8 mouse cellular contexts compared by ENCODE assay signal in the genomic region with DNA sequence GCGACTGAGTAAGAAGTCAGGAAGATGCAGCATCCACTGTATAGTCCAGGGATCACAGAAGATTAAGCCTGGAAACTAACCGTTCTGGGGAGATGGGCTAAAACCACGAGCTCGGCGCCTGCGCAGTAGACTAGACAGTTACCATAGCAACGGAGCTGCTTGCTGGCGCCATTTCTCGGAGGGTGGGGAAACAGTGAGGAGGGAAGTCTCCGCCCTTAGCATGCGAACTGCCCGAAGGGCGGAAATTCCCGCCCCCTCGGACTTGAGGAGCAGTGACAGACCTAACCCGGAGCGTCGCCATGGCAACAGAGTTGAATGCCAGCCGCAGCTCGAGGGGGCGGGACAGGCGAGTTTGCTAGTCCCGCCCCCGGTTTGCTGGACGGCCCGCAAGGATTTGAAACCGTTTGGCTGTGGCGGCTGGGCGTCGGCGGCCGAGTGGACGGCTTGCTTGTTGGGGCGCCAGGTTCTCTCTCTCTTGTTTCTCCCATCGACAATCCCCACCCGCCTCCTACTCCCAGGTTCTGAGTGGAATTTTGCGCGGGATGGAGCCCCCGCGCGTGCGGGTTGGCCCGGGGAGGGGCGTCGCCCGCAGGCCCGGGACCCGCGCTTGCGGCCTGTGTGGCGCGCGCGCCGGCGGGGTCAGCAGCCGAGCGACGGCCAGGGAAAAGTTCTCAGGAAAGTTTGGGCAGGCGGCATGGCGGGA. TPM values are rescaled to one million over a fixed set of nuclear protein-coding genes. Genes with fewer than 3 reads are reported as not detected.
DNase-seq lines count a peak whose midpoint lies in the region; ATAC-seq lines count a peak whose summit lies in the region.

Gene Cep112, plus strand, starts transcription at position 304 of the 703 bp plus-strand sequence.

- H3K27ac ChIP-seq in hindbrain, embryonic 16.5 days (ENCODE audit: low read depth, low read length): peak within 1 kb of the TSS; percentile 59; the same call in 1 of the 2 replicates
- H3K27ac ChIP-seq in macrophage: no peak within 1 kb of the TSS

- peaks cover 8% of the 10 kb centered on the region for H3K4me1 ChIP-seq in hindbrain, embryonic 16.5 days (ENCODE audit: control insufficient read depth, insufficient read depth, low read depth, low read length)

- peak; percentile 100 for DNase-seq in WW6 (ENCODE audit: low read depth, low spot score)
- peak; percentile 85 to 94 for DNase-seq in cerebellum, postnatal 4 days (ENCODE audit: low spot score in 2 of 2)
- peak; percentile 95 for DNase-seq in gastrocnemius, adult 18-20 months (ENCODE audit: low spot score)
- DNase-seq in left cerebral cortex, adult 18-20 months (ENCODE audit: low spot score in 2 of 2): peak; percentile 94 to 96
- peak; percentile 98 for DNase-seq in right cerebral cortex, adult 18-20 months
- peak; percentile 91 for DNase-seq in urinary bladder, postnatal 10 days (ENCODE audit: low spot score)

- no peaks in the 10 kb centered on the region for H3K9me3 ChIP-seq in hindbrain, embryonic 16.5 days (ENCODE audit: control insufficient read depth, low read length)

- H3K4me2 ChIP-seq in hindbrain, embryonic 16.5 days (ENCODE audit: low read length): peak within 1 kb of the TSS; percentile 73

- peak; percentile 96 for ATAC-seq in hindbrain, embryonic 16.5 days

- no peaks in the 10 kb centered on the region for H3K79me2 ChIP-seq in macrophage (ENCODE audit: inconsistent target)

- under 1% methylated on average over 60 of the region's 61 CpGs for WGBS in hindbrain, embryonic 16.5 days
- WGBS in macrophage (ENCODE audit: missing documents): 2% methylated on average over 58 of the region's 61 CpGs

- no peaks in the 10 kb centered on the region for H3K36me3 ChIP-seq in hindbrain, embryonic 16.5 days (ENCODE audit: control insufficient read depth, insufficient read depth, low read length)
- H3K36me3 ChIP-seq in macrophage (ENCODE audit: inconsistent target): no peaks in the 10 kb centered on the region

- peak within 1 kb of the TSS; percentile 58 for H3K4me3 ChIP-seq in hindbrain, embryonic 16.5 days (ENCODE audit: low read length)
- peak within 1 kb of the TSS; percentile 5; the same call in 1 of the 2 replicates for H3K4me3 ChIP-seq in macrophage (ENCODE audit: inconsistent target)

- no peaks in the 10 kb centered on the region for H3K27me3 ChIP-seq in hindbrain, embryonic 16.5 days (replicated peaks; ENCODE audit: control insufficient read depth, insufficient read depth, low read length)

- H3K9ac ChIP-seq in hindbrain, embryonic 16.5 days (ENCODE audit: low read depth, low read length): peak within 1 kb of the TSS; percentile 68

RNA-seq across cellular contexts. Expression of gene Cep112, which starts in this region (rescaled TPM):
- total RNA-seq in gastrocnemius, adult 18-20 months (2021): 1 to 10 TPM; 1.6 to 1.8 TPM
- polyA plus RNA-seq in hindbrain, embryonic 16.5 days (2015; fragmentation: Nextera tagmentation; extraction: Ambion mirVana): 12.7 and 13.2 TPM in 2 replicates
- total RNA-seq in left cerebral cortex, adult 18-20 months (2021): 10 to 100 TPM; 11.3 to 12.0 TPM
- total RNA-seq in macrophage (2018; cell fraction: chromatin; rRNA removed): 10 to 100 TPM in 5 of 26 experiments, 1 to 10 TPM in 21; 1.8 to 12.0 (median 5.3) TPM
- total RNA-seq in macrophage (2018; cell fraction: cytosol; rRNA removed): 1 to 10 TPM in 2 of 26 experiments, under 1 TPM in 24; 0.29 to 1.3 (median 0.49) TPM
- 1 to 10 TPM in 20 of 26 experiments, under 1 TPM in 6; 0.36 to 6.4 (median 1.4) TPM for total RNA-seq in macrophage (2018; cell fraction: nucleus; rRNA removed)
- polyA plus RNA-seq in macrophage (2018): 0.13 to 0.70 TPM (median 0.49 TPM) in 3 replicates

Comparison
In these comparisons a context has a peak if more than half of its experiments do, and no peak if none do; other contexts are left out.
1. RNA of gene Cep112 (total RNA-seq): 11.3 to 12.0 TPM in left cerebral cortex, adult 18-20 months; 1.6 to 1.8 TPM in gastrocnemius, adult 18-20 months; every median in the first group is over 4 times any median in the second.
2. Peak in every context shown above with its lines, with median percentiles within 50 percentile points of each other: DNase-seq.